Mouse (Mus musculus): ENCODE data around the gene Fam214a. TPM values are rescaled to one million over a fixed set of nuclear protein-coding genes. Genes with fewer than 3 reads are reported as not detected.

Fam214a gene
- total RNA-seq, 2 experiments from 2014 or later, result 90.2 to 99.4 TPM

GRCm38 (mm10) chr9:75071029-75071705, 118.5 kb downstream of the Fam214a start:
- DNase-seq (ENCODE audit: low spot score in 2 of 2), result peak; percentile 49 to 59

GRCm38 (mm10) chr9:75071706-75072192, 119.1 kb downstream of the Fam214a start:
- DNase-seq (ENCODE audit: low spot score in 2 of 2), result no peak

GRCm38 (mm10) chr9:75072361-75072760, 119.7 kb downstream of the Fam214a start:
- no peak for DNase-seq (ENCODE audit: low spot score in 2 of 2)

GRCm38 (mm10) chr9:75077191-75077590, 124.5 kb downstream of the Fam214a start:
- no peak for DNase-seq (ENCODE audit: low spot score in 2 of 2)

Other genes with a start within 250 kb of the Fam214a start
- 1 to 10 TPM; 1.4 to 2.4 TPM for gene Onecut1, start 91.0 kb upstream of the Fam214a start, total RNA-seq (2021)
- gene Arpp19, start 84.7 kb downstream of the Fam214a start, total RNA-seq (2021), result 100 to 1,000 TPM; 246 to 283 TPM
- gene Myo5a, start 118.1 kb downstream of the Fam214a start, total RNA-seq (2021), result 10 to 100 TPM; 33.6 to 37.9 TPM

Measured in adrenal gland, postnatal 4 days (tissue).